In genomic region chr3:88334902-88335435, GRCm38 (mm10) we compare ENCODE assay signal across 8 mouse cellular contexts. TPM values are rescaled to one million over a fixed set of nuclear protein-coding genes. Genes with fewer than 3 reads are reported as not detected.
DNase-seq lines count a peak whose midpoint lies in the region; ATAC-seq and TF ChIP-seq lines count a peak whose summit lies in the region.

No protein-coding gene starts in this region.

- H3K27me3 ChIP-seq in lung, embryonic 14.5 days (ENCODE audit: insufficient read depth, low read length) = no peaks in the 10 kb centered on the region
- no peaks in the 10 kb centered on the region for H3K27me3 ChIP-seq in embryonic facial prominence, embryonic 12.5 days
- H3K27me3 ChIP-seq in intestine, embryonic 14.5 days (replicated peaks; ENCODE audit: control insufficient read depth, insufficient read depth, low read length) = no peaks in the 10 kb centered on the region
- no peaks in the 10 kb centered on the region for H3K27me3 ChIP-seq in neural tube, embryonic 12.5 days (replicated peaks)

- peak; percentile 17 for DNase-seq in lung, embryonic 14.5 days
- no peak for DNase-seq in lung, postnatal 36 days
- no peak for DNase-seq in intestine, embryonic 14.5 days (ENCODE audit: low spot score)
- no peak for DNase-seq in cerebellum, postnatal 25 days
- no peak for DNase-seq in adrenal gland, postnatal 36 days
- no peak for DNase-seq in spleen, adult 12 weeks (ENCODE audit: low spot score)

- peaks cover 13% of the 10 kb centered on the region for H3K4me1 ChIP-seq in lung, embryonic 14.5 days (ENCODE audit: insufficient read depth)
- H3K4me1 ChIP-seq in embryonic facial prominence, embryonic 12.5 days = peaks cover 30% of the 10 kb centered on the region
- H3K4me1 ChIP-seq in intestine, embryonic 14.5 days (replicated peaks; ENCODE audit: control insufficient read depth, insufficient read depth, low read length) = peaks cover 12% of the 10 kb centered on the region
- peaks cover 16% of the 10 kb centered on the region for H3K4me1 ChIP-seq in neural tube, embryonic 12.5 days

- peaks cover 10% of the 10 kb centered on the region; the same call in 1 of the 2 replicates for H3K36me3 ChIP-seq in lung, embryonic 14.5 days (ENCODE audit: insufficient read depth)
- no peaks in the 10 kb centered on the region for H3K36me3 ChIP-seq in embryonic facial prominence, embryonic 12.5 days
- no peaks in the 10 kb centered on the region for H3K36me3 ChIP-seq in intestine, embryonic 14.5 days (ENCODE audit: control insufficient read depth, insufficient read depth, low read length)
- H3K36me3 ChIP-seq in neural tube, embryonic 12.5 days = no peaks in the 10 kb centered on the region

- H3K9ac ChIP-seq in lung, embryonic 14.5 days = peak overlapping the region; percentile 86
- peak overlapping the region; percentile 89 for H3K9ac ChIP-seq in embryonic facial prominence, embryonic 12.5 days
- H3K9ac ChIP-seq in intestine, embryonic 14.5 days (ENCODE audit: low read length) = peak overlapping the region; percentile 92
- peak overlapping the region; percentile 92; the same call in 1 of the 2 replicates for H3K9ac ChIP-seq in neural tube, embryonic 12.5 days

- peak overlapping the region; percentile 83 for H3K4me2 ChIP-seq in lung, embryonic 14.5 days
- peak overlapping the region; percentile 79 for H3K4me2 ChIP-seq in embryonic facial prominence, embryonic 12.5 days (replicated peaks)
- H3K4me2 ChIP-seq in intestine, embryonic 14.5 days (ENCODE audit: low read length) = peak overlapping the region; percentile 83
- peak overlapping the region; percentile 67 for H3K4me2 ChIP-seq in neural tube, embryonic 12.5 days (replicated peaks)

- TF ChIP-seq CTCF in lung, embryonic 14.5 days (IDR thresholded peaks at IDR 0.05; ENCODE audit: low read depth) = no peak

- peak overlapping the region; percentile 97 for H3K27ac ChIP-seq in lung, embryonic 14.5 days (ENCODE audit: low read depth)
- no peak overlapping the region; the same call in 1 of the 2 replicates for H3K27ac ChIP-seq in embryonic facial prominence, embryonic 12.5 days
- peak overlapping the region; percentile 93 for H3K27ac ChIP-seq in intestine, embryonic 14.5 days (ENCODE audit: low read depth)
- H3K27ac ChIP-seq in neural tube, embryonic 12.5 days = no peak overlapping the region

- no peak for ATAC-seq in lung, embryonic 14.5 days (ENCODE audit: insufficient read depth)
- ATAC-seq in embryonic facial prominence, embryonic 12.5 days (ENCODE audit: insufficient number of reproducible peaks, insufficient read depth, low FRiP score, low TSS enrichment) = no peak
- ATAC-seq in intestine, embryonic 14.5 days (replicated peaks; ENCODE audit: low FRiP score, low TSS enrichment, low read depth) = no peak
- ATAC-seq in neural tube, embryonic 12.5 days (ENCODE audit: low FRiP score, low read depth) = no peak

- WGBS in lung, embryonic 14.5 days = 29% methylated on average over 3 of the region's 3 CpGs
- WGBS in embryonic facial prominence, embryonic 12.5 days = 36% methylated on average over 3 of the region's 3 CpGs
- 43% methylated on average over 3 of the region's 3 CpGs for WGBS in intestine, embryonic 14.5 days
- 33% methylated on average over 3 of the region's 3 CpGs for WGBS in neural tube, embryonic 12.5 days

- no peaks in the 10 kb centered on the region for H3K9me3 ChIP-seq in lung, embryonic 14.5 days (ENCODE audit: low read depth, low read length)
- H3K9me3 ChIP-seq in embryonic facial prominence, embryonic 12.5 days = no peaks in the 10 kb centered on the region
- no peaks in the 10 kb centered on the region for H3K9me3 ChIP-seq in intestine, embryonic 14.5 days (ENCODE audit: control insufficient read depth, low read length)
- H3K9me3 ChIP-seq in neural tube, embryonic 12.5 days = no peaks in the 10 kb centered on the region

- H3K4me3 ChIP-seq in lung, embryonic 14.5 days (ENCODE audit: low read depth, low read length) = peak overlapping the region; percentile 76
- H3K4me3 ChIP-seq in embryonic facial prominence, embryonic 12.5 days = peak overlapping the region; percentile 80
- H3K4me3 ChIP-seq in intestine, embryonic 14.5 days (ENCODE audit: low read depth, low read length) = peak overlapping the region; percentile 82
- H3K4me3 ChIP-seq in neural tube, embryonic 12.5 days = peak overlapping the region; percentile 84

RNA-seq across cellular contexts. Expression of gene Tmem79, which starts 1.0 kb away (rescaled TPM):
- polyA plus RNA-seq in lung, embryonic 14.5 days (2014; fragmentation: Nextera tagmentation; extraction: Ambion mirVana) = 5.0 and 5.9 TPM in 2 replicates
- polyA plus RNA-seq in embryonic facial prominence, embryonic 12.5 days (2016; fragmentation: Nextera tagmentation; extraction: Ambion mirVana) = 4.5 and 4.8 TPM in 2 replicates
- polyA plus RNA-seq in intestine, embryonic 14.5 days (2014; fragmentation: Nextera tagmentation; extraction: Ambion mirVana) = 17.1 and 17.3 TPM in 2 replicates
- polyA plus RNA-seq in neural tube, embryonic 12.5 days (2016; fragmentation: Nextera tagmentation; extraction: Ambion mirVana) = 1.6 and 2.0 TPM in 2 replicates
- total RNA-seq in adrenal gland, postnatal 36 days (2021) = 10 to 100 TPM in 1 of 2 experiments, 1 to 10 TPM in 1; 9.8 to 13.9 TPM

RNA-seq across cellular contexts. Expression of gene Smg5, which starts 1.1 kb away (rescaled TPM):
- polyA plus RNA-seq in lung, embryonic 14.5 days (2014; fragmentation: Nextera tagmentation; extraction: Ambion mirVana) = 47.8 and 54.4 TPM in 2 replicates
- polyA plus RNA-seq in embryonic facial prominence, embryonic 12.5 days (2016; fragmentation: Nextera tagmentation; extraction: Ambion mirVana) = 65.1 and 74.4 TPM in 2 replicates
- 39.4 and 40.1 TPM in 2 replicates for polyA plus RNA-seq in intestine, embryonic 14.5 days (2014; fragmentation: Nextera tagmentation; extraction: Ambion mirVana)
- 78.4 and 80.5 TPM in 2 replicates for polyA plus RNA-seq in neural tube, embryonic 12.5 days (2016; fragmentation: Nextera tagmentation; extraction: Ambion mirVana)
- total RNA-seq in adrenal gland, postnatal 36 days (2021) = 10 to 100 TPM; 43.2 to 45.0 TPM

RNA-seq across cellular contexts. Expression of gene Glmp, which starts 10.1 kb away (rescaled TPM):
- polyA plus RNA-seq in lung, embryonic 14.5 days (2014; fragmentation: Nextera tagmentation; extraction: Ambion mirVana) = 124 and 129 TPM in 2 replicates
- 169 and 174 TPM in 2 replicates for polyA plus RNA-seq in embryonic facial prominence, embryonic 12.5 days (2016; fragmentation: Nextera tagmentation; extraction: Ambion mirVana)
- 140 and 161 TPM in 2 replicates for polyA plus RNA-seq in intestine, embryonic 14.5 days (2014; fragmentation: Nextera tagmentation; extraction: Ambion mirVana)
- polyA plus RNA-seq in neural tube, embryonic 12.5 days (2016; fragmentation: Nextera tagmentation; extraction: Ambion mirVana) = 116 and 131 TPM in 2 replicates
- 100 to 1,000 TPM; 199 to 231 TPM for total RNA-seq in adrenal gland, postnatal 36 days (2021)

RNA-seq across cellular contexts. Expression of gene Paqr6, which starts 29.4 kb away (rescaled TPM):
- 4.5 and 4.9 TPM in 2 replicates for polyA plus RNA-seq in lung, embryonic 14.5 days (2014; fragmentation: Nextera tagmentation; extraction: Ambion mirVana)
- polyA plus RNA-seq in embryonic facial prominence, embryonic 12.5 days (2016; fragmentation: Nextera tagmentation; extraction: Ambion mirVana) = 2.8 and 3.3 TPM in 2 replicates
- polyA plus RNA-seq in intestine, embryonic 14.5 days (2014; fragmentation: Nextera tagmentation; extraction: Ambion mirVana) = 1.5 and 2.4 TPM in 2 replicates
- 2.0 and 2.3 TPM in 2 replicates for polyA plus RNA-seq in neural tube, embryonic 12.5 days (2016; fragmentation: Nextera tagmentation; extraction: Ambion mirVana)
- total RNA-seq in adrenal gland, postnatal 36 days (2021) = 1 to 10 TPM in 1 of 2 experiments, under 1 TPM in 1; 0.96 to 1.5 TPM

RNA-seq across cellular contexts. Expression of gene Bglap3, which starts 37.6 kb away (rescaled TPM):
- polyA plus RNA-seq in lung, embryonic 14.5 days (2014; fragmentation: Nextera tagmentation; extraction: Ambion mirVana) = 0.19 and 0.24 TPM in 2 replicates
- 0.17 TPM in 1 of 2 replicates, not detected in the other for polyA plus RNA-seq in embryonic facial prominence, embryonic 12.5 days (2016; fragmentation: Nextera tagmentation; extraction: Ambion mirVana)
- 0.28 and 0.30 TPM in 2 replicates for polyA plus RNA-seq in intestine, embryonic 14.5 days (2014; fragmentation: Nextera tagmentation; extraction: Ambion mirVana)
- polyA plus RNA-seq in neural tube, embryonic 12.5 days (2016; fragmentation: Nextera tagmentation; extraction: Ambion mirVana) = not detected in 2 replicates
- total RNA-seq in adrenal gland, postnatal 36 days (2021) = under 1 TPM in 1 of 2 experiments, not detected in 1; 0.76 TPM

Comparison
In these comparisons a context has a peak if more than half of its experiments do, and no peak if none do; other contexts are left out.
1. H3K27ac ChIP-seq: peak in lung, embryonic 14.5 days (single experiment) and intestine, embryonic 14.5 days (single experiment); none in embryonic facial prominence, embryonic 12.5 days (single experiment) and neural tube, embryonic 12.5 days (single experiment).
2. Peak in every context shown above with its lines, with median percentiles within 50 percentile points of each other: H3K4me2 ChIP-seq, H3K4me3 ChIP-seq and H3K9ac ChIP-seq.